Mouse (Mus musculus): ENCODE measurements at regions not wholly inside any gene's neighbourhood (a gene's known extent, or its start where the extent isn't known, plus 50 kb on each side); places are given as distances from the start of the nearest gene placed in this dataset.

GRCm38 (mm10) chrX:11387200-11387940, 59.7 kb downstream of the H2al1j start:
- DNase-seq (ENCODE audit: low spot score in 2 of 2) = no peak

GRCm38 (mm10) chrX:11388860-11389259, 61.2 kb downstream of the H2al1j start:
- DNase-seq (ENCODE audit: low spot score in 2 of 2) = no peak

- no peak for DNase-seq (ENCODE audit: low spot score in 2 of 2)
Measured at GRCm38 (mm10) chrX:11400406-11400805, 72.8 kb downstream of the H2al1j start.

DNA sequence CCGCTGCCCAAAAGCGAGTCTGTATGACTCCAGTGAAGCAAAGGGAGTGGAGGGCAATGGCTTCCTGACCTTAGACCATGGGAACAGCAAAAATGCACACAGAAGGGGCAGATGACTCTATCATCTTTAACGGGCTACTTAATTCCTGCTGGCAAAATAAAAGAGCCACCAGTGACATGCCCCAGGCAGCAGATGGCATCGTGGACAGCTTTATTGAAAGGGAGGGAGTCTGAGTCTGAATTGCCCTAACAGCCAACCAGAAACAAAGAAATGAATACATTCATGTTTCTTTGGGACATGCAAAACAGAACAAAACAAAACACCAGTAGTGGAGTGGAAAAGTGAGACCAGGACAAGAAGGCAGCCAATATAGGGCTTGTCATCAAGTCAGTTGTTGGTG, 76.7 kb downstream of the H2al1j start:
- no peak for DNase-seq (ENCODE audit: low spot score in 2 of 2)

GRCm38 (mm10) chrX:11412316-11412826, 84.7 kb downstream of the H2al1j start:
- no peak for DNase-seq (ENCODE audit: low spot score in 2 of 2)

GRCm38 (mm10) chrX:11415662-11416061, 88.0 kb downstream of the H2al1j start:
- no peak for DNase-seq (ENCODE audit: low spot score in 2 of 2)

GRCm38 (mm10) chrX:11416510-11416909, 88.9 kb downstream of the H2al1j start:
- DNase-seq (ENCODE audit: low spot score in 2 of 2) = no peak

- no peak for DNase-seq (ENCODE audit: low spot score in 2 of 2)
Measured at GRCm38 (mm10) chrX:11417861-11418260, 90.2 kb downstream of the H2al1j start.

- no peak for DNase-seq (ENCODE audit: low spot score in 2 of 2)
Measured at GRCm38 (mm10) chrX:11418261-11418660, 90.6 kb downstream of the H2al1j start.

GRCm38 (mm10) chrX:11419162-11419631, 91.6 kb downstream of the H2al1j start:
- DNase-seq (ENCODE audit: low spot score in 2 of 2) = no peak

DNA sequence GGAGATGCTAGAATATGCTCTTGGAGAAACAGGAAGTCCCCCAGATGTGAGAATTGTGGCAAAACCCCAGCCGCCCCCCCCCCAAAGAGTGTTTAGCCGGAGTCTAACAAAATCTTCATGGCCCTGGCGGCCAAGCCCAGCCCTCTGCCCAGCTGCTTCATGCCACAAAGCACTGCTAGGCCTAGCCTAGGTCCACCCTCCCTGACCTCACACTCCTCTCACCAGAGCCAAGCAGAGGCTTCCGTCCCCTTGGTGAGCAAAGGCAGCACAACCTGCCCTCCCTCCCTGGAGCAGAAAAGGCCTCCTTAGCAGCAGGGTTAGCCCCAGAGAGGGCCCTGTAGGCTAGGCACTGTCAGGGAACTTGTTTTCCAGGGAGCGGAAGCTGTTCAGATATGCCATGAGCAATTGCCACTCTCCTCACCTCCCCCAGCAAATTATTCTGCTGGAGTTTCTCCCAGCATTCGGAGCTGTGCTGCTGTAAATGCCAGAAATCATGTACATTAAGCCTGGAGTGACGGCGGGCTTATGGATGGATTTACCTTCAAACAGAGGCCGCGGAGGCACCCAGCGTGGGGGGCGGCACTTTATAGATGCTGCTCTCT, 104.9 kb downstream of the H2al1j start:
- DNase-seq (ENCODE audit: low spot score in 2 of 2) = no peak

GRCm38 (mm10) chrX:11435338-11435737, 107.7 kb downstream of the H2al1j start:
- no peak for DNase-seq (ENCODE audit: low spot score in 2 of 2)

GRCm38 (mm10) chrX:11437151-11437944, 109.7 kb downstream of the H2al1j start:
- DNase-seq (ENCODE audit: low spot score in 2 of 2) = peak in 1 of 2 experiments; percentile 15

DNA sequence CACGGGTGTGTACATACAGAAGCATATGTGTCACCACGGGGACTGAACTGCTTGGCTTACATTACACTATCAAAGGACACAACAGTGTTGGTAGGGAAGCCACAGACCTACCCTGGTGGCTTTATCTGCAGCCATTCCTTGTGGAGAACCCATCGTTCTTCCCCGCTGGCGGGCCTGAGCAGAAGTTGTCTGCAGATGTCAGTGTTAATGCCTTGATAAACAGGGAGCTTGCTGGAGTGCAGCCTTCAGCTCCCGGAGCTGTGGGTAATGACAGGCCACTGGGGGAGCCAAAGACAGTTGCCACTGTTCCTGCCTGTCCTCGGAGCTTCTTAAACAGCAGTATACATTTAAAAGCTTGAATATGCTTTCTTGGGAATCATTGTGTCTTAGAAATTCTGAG, 115.9 kb downstream of the H2al1j start:
- no peak for DNase-seq (ENCODE audit: low spot score in 2 of 2)

DNA sequence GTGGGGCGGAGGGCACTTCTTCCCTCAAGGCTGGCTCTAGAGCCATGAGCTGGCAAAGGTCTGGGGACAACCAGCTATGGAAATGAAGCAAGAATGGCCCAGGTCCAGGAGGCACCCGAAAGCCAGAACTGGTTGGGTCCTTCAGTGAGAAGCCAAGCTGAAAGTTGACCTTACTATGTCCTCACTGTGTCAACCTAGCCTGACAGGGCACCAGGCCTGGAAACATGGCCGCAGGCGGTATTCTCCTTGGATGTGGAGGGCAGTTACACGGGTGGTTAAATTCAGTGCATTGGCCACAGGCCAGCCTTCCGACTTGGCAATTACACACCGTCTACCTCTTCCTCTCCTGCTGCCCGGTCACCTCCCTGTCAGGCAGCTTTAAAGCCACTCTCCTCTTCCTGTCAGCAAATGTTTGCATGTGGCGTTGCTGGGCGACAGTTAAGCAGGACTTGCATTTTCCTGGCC, 116.7 kb downstream of the H2al1j start:
- DNase-seq (ENCODE audit: low spot score in 2 of 2) = peak in 1 of 2 experiments; percentile 11

DNA sequence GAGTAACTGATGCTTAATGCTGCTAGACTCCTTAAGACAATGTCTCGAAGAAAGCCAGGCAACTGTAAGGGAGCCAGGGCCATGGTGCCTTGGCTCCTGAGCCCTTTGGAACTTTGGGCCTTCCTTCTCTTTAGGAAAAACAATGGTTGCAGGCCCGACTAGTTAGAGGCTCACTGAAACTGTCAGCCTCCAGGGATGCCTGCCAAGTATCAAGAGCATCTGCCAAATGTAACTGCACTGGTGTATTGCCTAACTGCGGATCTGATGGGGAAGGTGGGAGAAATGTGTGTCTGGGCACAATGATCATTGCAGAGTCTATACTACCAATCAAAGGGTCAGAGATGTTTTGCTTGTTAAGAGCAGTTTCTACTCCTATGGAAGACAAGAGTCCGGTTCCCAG, 121.1 kb downstream of the H2al1j start:
- DNase-seq (ENCODE audit: low spot score in 2 of 2) = no peak

- no peak for DNase-seq (ENCODE audit: low spot score in 2 of 2)
Measured at GRCm38 (mm10) chrX:11458521-11458920, 130.9 kb downstream of the H2al1j start.

DNA sequence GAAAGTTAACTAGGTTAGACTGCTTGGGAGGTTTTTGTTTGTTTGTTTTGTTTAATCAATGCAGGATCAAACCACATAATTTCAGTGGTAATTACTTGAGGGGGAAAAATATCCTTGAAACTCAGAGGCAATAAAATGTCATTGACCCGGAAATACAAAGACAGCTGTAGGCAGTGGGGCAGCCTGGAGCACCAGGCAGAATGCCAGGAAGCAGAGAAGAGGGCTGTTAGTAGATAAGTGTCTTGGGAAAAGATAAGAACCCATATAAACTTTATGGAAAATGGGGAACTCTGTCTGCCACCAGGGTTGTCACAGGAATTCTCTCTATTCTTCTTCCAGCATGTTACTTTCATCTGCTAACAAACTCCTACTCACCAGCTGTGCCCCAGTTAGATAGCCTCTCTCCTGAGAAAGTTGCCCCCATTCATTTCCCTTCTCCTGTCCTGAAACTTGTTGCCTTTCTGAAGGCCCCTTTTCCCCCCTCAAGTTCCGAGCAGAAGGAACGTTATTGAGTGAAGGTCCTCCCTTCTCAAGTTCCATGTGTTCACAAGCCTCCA, 136.4 kb downstream of the H2al1j start:
- no peak for DNase-seq (ENCODE audit: low spot score in 2 of 2)

DNA sequence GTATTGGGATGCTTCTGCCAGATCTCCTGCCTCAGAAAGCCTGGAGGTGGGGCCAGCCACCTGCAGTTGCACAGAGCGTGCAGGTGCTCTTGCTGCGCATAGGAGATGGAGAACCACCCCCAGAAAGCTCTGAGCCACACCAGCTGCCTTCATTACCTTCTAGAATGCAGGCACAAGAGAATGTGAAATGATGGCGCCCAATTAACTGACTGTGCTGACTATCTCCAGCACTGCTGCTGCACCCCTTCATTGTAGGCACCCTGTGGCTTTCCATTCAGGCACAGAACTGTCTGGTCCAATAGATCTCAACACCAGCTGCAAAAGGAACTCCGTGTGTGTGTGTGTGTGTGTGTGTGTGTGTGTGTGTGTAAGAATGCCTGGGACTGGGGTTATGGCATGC, 138.6 kb downstream of the H2al1j start:
- DNase-seq (ENCODE audit: low spot score in 2 of 2) = no peak

GRCm38 (mm10) chrX:11479696-11480339, 152.2 kb downstream of the H2al1j start:
- DNase-seq (ENCODE audit: low spot score in 2 of 2) = no peak

DNA sequence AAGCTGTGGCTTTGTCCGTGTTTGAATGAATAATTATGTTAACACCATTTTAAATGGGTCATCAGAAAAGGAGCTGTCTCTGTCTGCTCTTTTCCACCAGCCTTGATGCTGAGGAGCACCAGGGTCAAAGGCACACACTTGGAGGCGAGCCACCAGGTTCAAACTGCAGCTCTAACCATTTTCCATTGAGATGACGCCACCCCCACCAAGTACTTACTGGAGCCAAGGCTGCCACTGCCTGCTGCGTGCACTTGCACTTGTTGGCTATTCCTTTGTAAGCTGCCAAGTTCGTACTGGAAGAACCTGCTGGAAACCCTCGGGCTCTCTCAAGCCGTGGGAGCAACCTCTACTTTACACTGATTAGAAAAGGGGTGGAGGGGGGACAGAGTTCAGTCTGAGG, 154.5 kb downstream of the H2al1j start:
- no peak for DNase-seq (ENCODE audit: low spot score in 2 of 2)
